Mouse (Mus musculus) small intestine, adult 2 months (tissue): ENCODE measurements around the gene Edaradd. TPM values are rescaled to one million over a fixed set of nuclear protein-coding genes. Genes with fewer than 3 reads are reported as not detected.

Experiments
- H3K27ac ChIP-seq: fragments of 200-500 bp; 2 replicates; pipeline ENCODE4 v1.5.1; 2012; ENCODE audit warnings: low read depth, low read length, control low read depth, inconsistent platforms; ENCODE audit not compliant: insufficient read depth
- H3K27me3 ChIP-seq: fragments of 200-500 bp; 2 replicates; pipeline ENCODE4 v1.6.1; 2012; ENCODE audit warnings: mild to moderate bottlenecking, moderate library complexity, low read length, inconsistent platforms; ENCODE audit not compliant: control insufficient read depth, insufficient read depth
- H3K36me3 ChIP-seq: fragments of 200-500 bp; 2 replicates; pipeline ENCODE4 v1.6.1; 2012; ENCODE audit warnings: mild to moderate bottlenecking, low read length, control low read depth, inconsistent platforms; ENCODE audit not compliant: control insufficient read depth, insufficient read depth
- H3K4me1 ChIP-seq: fragments of 200-500 bp; 2 replicates; pipeline ENCODE4 v1.6.1; 2012; ENCODE audit warnings: low read length, inconsistent platforms, mixed read lengths; ENCODE audit not compliant: control insufficient read depth, insufficient read depth, insufficient read length
- H3K4me3 ChIP-seq: fragments of 200-500 bp; 2 replicates; pipeline ENCODE4 v1.5.1; 2012; ENCODE audit warnings: low read depth, mild to moderate bottlenecking, control low read depth, inconsistent platforms, low read length, moderate library complexity
- CTCF ChIP-seq: fragments of 200-500 bp; IDR thresholded peaks from 2 replicates; pipeline ENCODE4 v1.5.1; 2012; ENCODE audit warnings: low read depth, mild to moderate bottlenecking, control low read depth, inconsistent platforms, low read length, moderate library complexity, mixed read lengths; ENCODE audit not compliant: insufficient replicate concordance, insufficient read length; ENCODE audit errors: extremely low read depth
- POLR2A ChIP-seq: fragments of 200-500 bp; IDR thresholded peaks from 2 replicates; pipeline ENCODE4 v1.6.1; 2012; ENCODE audit warnings: low read depth, mild to moderate bottlenecking, control low read depth, inconsistent platforms, low read length, moderate library complexity
- WGBS: fragments of 180-500 bp; shearing (Covaris S2); methylation state at CpG from one replicate; pipeline ENCODE4 v1.1.7; 2018; 5-methylcytosine and 5-hydroxymethylcytosine counted together
- polyA plus RNA-seq: library from polyadenylated mRNA; depleted of rRNA; stranded (reverse); fragments of >200 nt; gene quantifications from 2 replicates; pipeline ENCODE4 v1.2.3, GENCODE M21; 2012

The Edaradd gene
- polyA plus RNA-seq, 1 experiment = 0.14 TPM

GRCm38 (mm10) chr13:12497809-12498208 is 22.4 kb downstream of the Edaradd start:
- WGBS = 59% methylated on average over 8 of the region's 8 CpGs
- Histone ChIP-seq H3K36me3 (no peaks in the 10 kb centered on the region), H3K4me3 (no peak overlapping the region), H3K27me3 (no peaks in the 10 kb centered on the region), H3K4me1 (no peaks in the 10 kb centered on the region), H3K27ac (no peak overlapping the region)
- TF ChIP-seq CTCF (no peak), POLR2A (no peak)

DNA sequence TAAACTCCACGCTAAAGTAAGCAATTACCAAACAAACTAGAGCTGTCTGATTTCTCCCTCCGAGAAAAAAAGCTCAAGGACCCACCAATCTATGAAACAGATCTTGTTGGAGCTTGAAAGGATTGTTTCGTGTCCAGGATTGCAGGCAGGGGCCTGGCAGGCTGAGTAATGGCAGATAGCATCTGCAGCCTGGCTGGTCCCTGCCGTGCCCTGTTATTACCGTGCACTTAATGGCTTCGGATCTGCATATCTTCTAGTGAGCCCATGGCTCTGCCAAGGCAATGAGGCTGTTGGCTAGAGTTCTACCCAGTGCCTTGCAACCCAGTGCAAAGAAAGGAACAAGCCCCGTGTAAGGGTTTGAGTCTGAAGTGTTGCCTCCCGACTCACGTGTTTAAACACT is 25.5 kb downstream of the Edaradd start:
- Histone ChIP-seq H3K4me3 (no peak overlapping the region), H3K36me3 (no peaks in the 10 kb centered on the region), H3K27me3 (no peaks in the 10 kb centered on the region), H3K4me1 (no peaks in the 10 kb centered on the region), H3K27ac (no peak overlapping the region)
- WGBS = 86% methylated on average over 9 of the region's 9 CpGs
- TF ChIP-seq CTCF (no peak), POLR2A (no peak)

DNA sequence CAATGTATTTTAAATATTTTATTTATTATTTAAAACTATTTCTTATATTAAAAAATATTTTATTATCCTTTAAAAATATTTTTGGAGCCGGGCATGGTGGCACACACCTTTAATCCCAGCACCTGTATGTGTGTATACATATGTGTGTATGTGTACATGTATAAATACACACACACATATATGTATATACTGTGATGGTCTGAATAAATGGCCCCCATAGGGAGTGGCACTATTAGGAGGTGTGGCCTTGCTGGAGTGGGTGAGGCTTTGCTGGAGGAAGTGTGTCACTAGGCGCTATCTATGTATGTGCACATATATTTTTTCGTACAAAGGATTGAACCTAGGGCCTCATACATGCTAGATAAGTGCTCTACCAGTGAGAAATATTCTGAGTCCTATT is 27.7 kb downstream of the Edaradd start:
- Histone ChIP-seq H3K4me1 (no peaks in the 10 kb centered on the region), H3K36me3 (no peaks in the 10 kb centered on the region), H3K4me3 (no peak overlapping the region), H3K27ac (no peak overlapping the region), H3K27me3 (no peaks in the 10 kb centered on the region)
- whole genome bisulfite sequencing = 83% methylated on average over 3 of the region's 3 CpGs
- no peak for TF ChIP-seq CTCF
- no peak for TF ChIP-seq POLR2A

- no peaks in the 10 kb centered on the region for H3K4me1 ChIP-seq
- no peaks in the 10 kb centered on the region for H3K36me3 ChIP-seq
- 76% methylated on average over 7 of the region's 7 CpGs for WGBS
- H3K27ac ChIP-seq = no peak overlapping the region
- TF ChIP-seq CTCF (no peak), POLR2A (no peak)
- no peaks in the 10 kb centered on the region for H3K27me3 ChIP-seq
- H3K4me3 ChIP-seq = no peak overlapping the region
These were observed 34.6 kb downstream of the Edaradd start for GRCm38 (mm10) chr13:12485640-12486039.

GRCm38 (mm10) chr13:12485197-12485596 is 35.0 kb downstream of the Edaradd start:
- H3K36me3 ChIP-seq = no peaks in the 10 kb centered on the region
- H3K4me3 ChIP-seq = no peak overlapping the region
- no peaks in the 10 kb centered on the region for H3K4me1 ChIP-seq
- TF ChIP-seq CTCF (no peak), POLR2A (no peak)
- H3K27ac ChIP-seq = no peak overlapping the region
- WGBS = 64% methylated on average over 2 of the region's 2 CpGs
- no peaks in the 10 kb centered on the region for H3K27me3 ChIP-seq

GRCm38 (mm10) chr13:12479802-12480201 is 40.4 kb downstream of the Edaradd start:
- no peaks in the 10 kb centered on the region for H3K36me3 ChIP-seq
- WGBS = 48% methylated on average over 6 of the region's 6 CpGs

DNA sequence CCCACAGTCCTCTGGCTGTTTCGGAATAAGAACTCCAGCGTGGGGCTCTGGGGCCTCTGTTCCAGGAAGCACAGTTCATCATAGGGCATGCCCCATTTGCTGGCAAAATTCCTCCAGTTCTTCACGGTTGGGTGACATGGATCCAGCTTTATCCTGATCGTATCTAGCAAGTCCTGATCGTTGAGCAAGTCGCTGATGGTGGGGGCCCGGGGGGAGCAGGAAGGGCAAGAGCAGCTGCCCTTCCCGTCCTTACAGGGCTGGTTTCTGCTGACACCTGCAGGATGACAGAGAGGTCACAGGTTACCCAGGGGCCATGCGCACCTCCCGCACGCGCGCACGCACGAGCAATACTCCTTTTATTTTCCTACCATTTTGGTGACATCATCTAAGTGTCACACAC is 41.9 kb downstream of the Edaradd start:
- WGBS = 82% methylated on average over 15 of the region's 15 CpGs
- Histone ChIP-seq H3K27me3 (no peaks in the 10 kb centered on the region), H3K36me3 (no peaks in the 10 kb centered on the region), H3K4me3 (no peak overlapping the region), H3K27ac (no peak overlapping the region), H3K4me1 (no peaks in the 10 kb centered on the region)
- TF ChIP-seq POLR2A = no peak
- no peak for TF ChIP-seq CTCF

More at GRCm38 (mm10) chr13:12479802-12480201, 40.4 kb downstream of the Edaradd start:
- Histone ChIP-seq H3K4me3 (no peak overlapping the region), H3K27ac (no peak overlapping the region), H3K27me3 (no peaks in the 10 kb centered on the region), H3K4me1 (no peaks in the 10 kb centered on the region)
- no peak for TF ChIP-seq CTCF
- TF ChIP-seq POLR2A = no peak

GRCm38 (mm10) chr13:12476886-12477285 is 43.4 kb downstream of the Edaradd start:
- Histone ChIP-seq H3K4me1 (no peaks in the 10 kb centered on the region), H3K27me3 (no peaks in the 10 kb centered on the region), H3K27ac (no peak overlapping the region), H3K36me3 (no peaks in the 10 kb centered on the region), H3K4me3 (no peak overlapping the region)
- TF ChIP-seq CTCF = no peak
- TF ChIP-seq POLR2A = no peak
- 83% methylated on average over 4 of the region's 4 CpGs for WGBS
